In the genomic region with DNA sequence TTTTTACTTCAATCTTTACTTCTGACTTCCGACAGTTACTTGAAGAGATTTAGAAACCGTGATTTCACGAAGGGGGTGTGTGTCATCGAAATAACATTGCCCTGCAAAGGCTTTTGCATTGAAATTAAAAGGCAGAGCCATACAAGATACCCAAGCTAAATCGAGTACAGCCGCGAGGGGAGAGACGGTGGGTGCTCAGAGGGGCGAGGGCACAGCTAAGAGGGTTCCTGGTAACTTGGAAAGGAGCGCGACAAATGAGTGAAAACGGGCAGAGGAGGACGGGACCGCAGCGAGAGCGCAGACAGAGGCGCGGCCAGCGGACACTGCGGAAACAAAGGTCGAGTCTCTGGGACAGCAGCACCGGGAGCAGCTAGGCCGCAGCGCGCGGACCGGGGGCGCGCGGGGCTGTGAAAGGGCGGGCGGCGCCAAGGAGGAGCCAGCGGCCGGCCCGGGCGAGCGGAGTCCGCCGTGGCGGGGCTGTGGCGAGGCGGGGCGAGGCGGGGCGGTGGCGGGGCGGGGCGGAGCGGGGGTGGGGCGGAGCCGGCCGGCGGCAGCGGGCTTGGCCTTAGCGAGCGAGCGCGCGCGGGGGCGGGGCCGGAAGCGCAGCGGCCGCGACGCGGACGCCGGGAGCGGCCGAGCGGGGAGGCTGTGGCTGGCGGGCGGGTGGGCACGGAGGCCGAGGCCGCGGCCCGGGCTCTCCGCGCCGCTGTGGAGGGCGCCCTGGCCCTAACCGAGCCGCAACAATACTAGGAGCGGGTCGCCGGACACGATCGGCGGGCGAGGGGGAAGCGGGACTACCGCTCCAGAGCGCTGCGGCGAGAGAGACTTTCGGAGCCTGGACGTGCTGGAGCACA, we compare ENCODE assay signal across 8 mouse cellular contexts. TPM values are rescaled to one million over a fixed set of nuclear protein-coding genes. Genes with fewer than 3 reads are reported as not detected.
DNase-seq lines count a peak whose midpoint lies in the region; ATAC-seq and TF ChIP-seq lines count a peak whose summit lies in the region.

A gene (plus strand): TSS at position 603 of the 854 bp plus-strand sequence.

- no peaks in the 10 kb centered on the region for H3K9me3 ChIP-seq in ES-Bruce4 (replicated peaks; ENCODE audit: control insufficient read depth, insufficient read depth, low read length, poor library complexity, severe bottlenecking)
- H3K9me3 ChIP-seq in forebrain, embryonic 14.5 days (replicated peaks; ENCODE audit: control insufficient read depth, low read length), result no peaks in the 10 kb centered on the region
- no peaks in the 10 kb centered on the region for H3K9me3 ChIP-seq in neural tube, embryonic 15.5 days (replicated peaks)

- no peak within 1 kb of the TSS for H3K27ac ChIP-seq in ES-Bruce4 (ENCODE audit: insufficient read depth, low read length)
- peak within 1 kb of the TSS; percentile 89 for H3K27ac ChIP-seq in forebrain, embryonic 14.5 days (ENCODE audit: low read depth, low read length)
- H3K27ac ChIP-seq in neural tube, embryonic 15.5 days (replicated peaks), result peak within 1 kb of the TSS; percentile 93

- intact Hi-C loops in heart, postnatal 10 days (cut with DNase I), result loop anchor here (5.0 kb wide), 1 partner anchor 90 kb away; a partner anchor contains a TSS

- ATAC-seq in cerebellum, adult (ENCODE audit: insufficient number of reproducible peaks, low FRiP score, low TSS enrichment), result peak; percentile 84
- peak; percentile 96 for ATAC-seq in forebrain, embryonic 14.5 days
- peak; percentile 93 for ATAC-seq in neural tube, embryonic 15.5 days (ENCODE audit: low FRiP score)

- 2% methylated on average over 64 of the region's 101 CpGs for WGBS in forebrain, embryonic 14.5 days
- WGBS in large intestine, adult 2 months, result 1% methylated on average over 92 of the region's 101 CpGs
- 1% methylated on average over 83 of the region's 101 CpGs for WGBS in neural tube, embryonic 15.5 days

- H3K4me3 ChIP-seq in ES-Bruce4 (ENCODE audit: low read depth, low read length), result peak within 1 kb of the TSS; percentile 98
- peak within 1 kb of the TSS; percentile 68 for H3K4me3 ChIP-seq in forebrain, embryonic 14.5 days (ENCODE audit: low read depth, low read length)
- peak within 1 kb of the TSS; percentile 85 for H3K4me3 ChIP-seq in neural tube, embryonic 15.5 days (replicated peaks)

- no peak for TF ChIP-seq CTCF in ES-Bruce4 (IDR thresholded peaks at IDR 0.05; ENCODE audit: low read depth, low read length)

- peaks cover 2% of the 10 kb centered on the region; the same call in 1 of the 2 replicates for H3K27me3 ChIP-seq in ES-Bruce4 (ENCODE audit: control insufficient read depth, insufficient read depth, low read length, poor library complexity, severe bottlenecking)
- H3K27me3 ChIP-seq in forebrain, embryonic 14.5 days (replicated peaks; ENCODE audit: control insufficient read depth, insufficient read depth, low read length), result no peaks in the 10 kb centered on the region
- H3K27me3 ChIP-seq in neural tube, embryonic 15.5 days (replicated peaks), result no peaks in the 10 kb centered on the region

- peak; percentile 84 for DNase-seq in forebrain, embryonic 14.5 days (ENCODE audit: low spot score)
- peak; percentile 82 to 88 for DNase-seq in heart, postnatal 10 days
- peak; percentile 44 for DNase-seq in large intestine, adult 2 months (ENCODE audit: low read depth, low spot score)
- DNase-seq in lung, adult 18-20 months, result peak; percentile 85
- DNase-seq in testis, postnatal 14 days (ENCODE audit: low spot score), result peak; percentile 82

- H3K4me1 ChIP-seq in ES-Bruce4 (ENCODE audit: control insufficient read depth, insufficient read depth, low read length), result no peaks in the 10 kb centered on the region
- peaks cover 29% of the 10 kb centered on the region for H3K4me1 ChIP-seq in forebrain, embryonic 14.5 days (ENCODE audit: control insufficient read depth, insufficient read depth, low read length)
- H3K4me1 ChIP-seq in neural tube, embryonic 15.5 days, result peaks cover 47% of the 10 kb centered on the region

- H3K36me3 ChIP-seq in ES-Bruce4 (ENCODE audit: control insufficient read depth, insufficient read depth, low read length, poor library complexity, severe bottlenecking), result no peaks in the 10 kb centered on the region
- no peaks in the 10 kb centered on the region for H3K36me3 ChIP-seq in forebrain, embryonic 14.5 days (ENCODE audit: control insufficient read depth, insufficient read depth, low read length)
- no peaks in the 10 kb centered on the region for H3K36me3 ChIP-seq in neural tube, embryonic 15.5 days

- peak within 1 kb of the TSS; percentile 86 for H3K9ac ChIP-seq in ES-Bruce4 (ENCODE audit: low read depth, poor library complexity, severe bottlenecking)
- peak within 1 kb of the TSS; percentile 91 for H3K9ac ChIP-seq in forebrain, embryonic 14.5 days (ENCODE audit: low read length)
- peak within 1 kb of the TSS; percentile 80 for H3K9ac ChIP-seq in neural tube, embryonic 15.5 days (replicated peaks)

- TF ChIP-seq EP300 in ES-Bruce4 (IDR thresholded peaks at IDR 0.05; ENCODE audit: insufficient read depth, low read depth, low read length), result no peak

- peak within 1 kb of the TSS; percentile 98 for H3K4me2 ChIP-seq in forebrain, embryonic 14.5 days (ENCODE audit: low read length)
- H3K4me2 ChIP-seq in neural tube, embryonic 15.5 days, result peak within 1 kb of the TSS; percentile 96

- no peak for TF ChIP-seq POLR2A in ES-Bruce4 (IDR thresholded peaks at IDR 0.05; ENCODE audit: insufficient read depth, low read length)

RNA-seq across cellular contexts. Expression of the gene that starts here (rescaled TPM):
- polyA plus RNA-seq in ES-Bruce4 (2011; ENCODE audit: insufficient read depth, insufficient read length, low read depth, missing spikeins), result 14.6 and 16.7 TPM in 2 replicates
- 16.9 and 20.8 TPM in 2 replicates for polyA plus RNA-seq in forebrain, embryonic 14.5 days (2014; fragmentation: Nextera tagmentation; extraction: Ambion mirVana)
- 10 to 100 TPM; 23.0 to 23.1 TPM for total RNA-seq in heart, postnatal 10 days (2021)
- 23.9 and 34.2 TPM in 2 replicates for polyA plus RNA-seq in large intestine, adult 2 months (2012; rRNA removed)
- 19.5 and 19.6 TPM in 2 replicates for polyA plus RNA-seq in neural tube, embryonic 15.5 days (2015; fragmentation: Nextera tagmentation; extraction: Ambion mirVana)
